Mouse (Mus musculus) neutrophil, adult 83 days (primary cell): ENCODE measurements around the gene Psip1. TPM values are rescaled to one million over a fixed set of nuclear protein-coding genes. Genes with fewer than 3 reads are reported as not detected.

Experiments
- total RNA-seq, 2 experiments: library from RNA; stranded (reverse); gene quantifications; one replicate each; pipeline ENCODE4 v1.2.4; 2023

Gene Psip1
- total RNA-seq = 10 to 100 TPM; 48.5 to 52.5 TPM

DNA sequence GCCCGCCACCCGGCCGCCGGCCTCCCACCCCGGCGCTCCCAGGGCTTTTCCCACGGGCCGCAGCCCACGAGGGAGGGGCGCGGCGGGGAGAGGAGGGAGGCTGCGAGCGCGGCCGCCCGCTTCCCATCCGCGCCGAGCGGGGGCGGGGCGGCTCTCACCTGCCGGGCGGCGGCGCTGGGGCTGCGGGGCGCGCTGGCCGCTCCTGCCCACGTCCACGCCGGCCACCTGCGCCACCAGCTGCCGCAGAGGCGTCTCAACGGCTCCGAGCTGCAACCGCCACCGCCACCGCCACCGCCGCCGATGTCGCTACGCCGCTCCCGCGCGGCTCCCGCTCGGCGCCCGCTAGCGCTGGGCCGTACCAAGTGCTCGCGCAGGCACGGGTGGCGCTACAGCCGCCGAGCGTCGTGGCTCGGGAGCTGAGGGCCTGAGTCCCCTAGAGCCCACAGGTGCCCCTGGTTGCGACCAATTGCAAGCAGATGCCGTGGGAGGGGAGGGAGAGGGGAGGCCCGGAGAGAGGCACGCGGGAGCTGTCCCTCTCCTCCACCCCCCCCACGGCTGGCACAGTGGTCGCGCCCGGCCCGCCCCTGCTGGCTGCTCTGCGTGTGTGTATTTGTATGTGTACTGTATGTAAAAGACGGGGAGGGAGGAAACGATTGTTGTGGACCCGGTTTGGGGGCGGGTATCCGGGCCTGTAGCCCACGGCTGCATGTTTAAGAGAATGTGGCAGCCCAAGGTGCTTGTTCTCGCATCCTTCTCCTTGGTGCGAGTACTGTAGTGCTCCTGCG, at the start of gene Psip1:
Gene Psip1, minus strand, starts transcription at position 343 of the 785 bp plus-strand sequence.

DNA sequence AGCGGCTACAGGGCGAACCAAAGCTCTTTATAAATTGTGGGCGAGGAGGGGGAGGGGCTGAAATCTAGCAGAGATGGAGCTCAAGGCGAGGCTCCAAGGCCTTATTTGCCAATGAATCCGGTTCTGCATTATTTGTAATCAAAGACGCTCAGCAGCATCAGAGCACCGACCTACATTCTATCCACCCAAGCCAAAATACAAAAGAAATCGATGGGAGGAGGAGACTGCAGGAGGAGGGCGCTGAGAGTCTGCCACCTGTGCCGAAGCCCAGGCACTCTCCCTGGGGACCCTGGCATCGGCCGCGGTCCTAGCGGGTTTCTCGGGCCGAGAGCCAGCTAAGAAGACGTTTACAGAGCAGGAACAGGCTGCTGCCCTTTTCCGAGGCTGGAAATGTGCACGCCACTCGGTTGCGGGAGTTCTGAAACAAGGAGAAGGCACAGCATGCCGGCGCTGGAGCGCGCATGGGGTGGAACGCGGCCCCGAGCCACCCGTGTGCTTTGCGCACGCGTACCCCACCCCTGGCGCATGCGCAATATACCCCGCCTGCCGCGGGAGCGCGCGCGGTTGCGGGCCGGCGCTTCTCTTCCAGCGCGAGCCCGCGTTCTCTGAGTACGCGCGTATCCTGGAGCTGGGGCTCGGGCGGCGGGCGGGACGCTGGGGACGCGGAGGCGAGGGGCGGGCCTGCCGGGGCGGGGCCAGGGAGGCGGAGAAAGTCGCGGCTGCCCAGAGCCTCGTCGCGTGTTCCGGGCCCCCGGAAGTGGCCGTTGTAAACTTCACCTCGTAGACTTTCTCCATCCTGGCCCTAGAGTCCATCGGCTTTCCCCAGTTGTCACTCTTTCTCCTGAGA, 38.8 kb upstream of the Psip1 start, which contains the start of gene Ccdc171:
Gene Ccdc171, plus strand, starts transcription at position 703 of the 847 bp plus-strand sequence.

DNA sequence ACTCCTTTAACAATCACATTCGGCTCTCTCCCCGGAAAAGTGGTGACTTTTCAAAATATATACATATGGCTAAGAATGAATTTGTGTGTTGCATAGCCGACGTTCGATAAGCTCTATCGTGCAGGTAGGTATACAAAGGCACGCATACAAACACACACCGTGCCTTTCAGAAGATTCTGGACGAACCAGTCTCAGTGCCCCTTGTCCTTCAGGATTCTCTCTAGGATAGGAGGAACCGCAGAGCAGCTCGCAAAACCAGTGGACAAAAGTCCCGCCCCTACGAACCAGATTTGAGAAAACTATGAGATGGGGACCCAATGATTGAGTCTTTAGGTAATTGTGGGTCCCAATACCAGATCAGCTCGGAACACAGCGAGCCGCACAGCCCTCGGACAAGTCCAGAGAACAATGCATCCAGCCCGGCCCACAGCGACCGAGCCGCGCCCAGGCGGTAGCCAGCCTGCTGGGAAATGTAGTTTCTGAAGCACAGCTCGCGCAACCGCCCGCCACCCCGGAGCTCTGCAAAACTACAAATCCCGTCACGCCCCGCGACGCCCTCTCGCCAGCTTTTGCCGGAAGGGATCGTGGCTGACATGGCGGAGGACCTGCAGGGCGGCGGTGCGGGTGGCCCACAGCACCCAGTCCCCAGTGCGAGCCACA, 69.0 kb downstream of the Psip1 start, which contains the start of gene Snapc3:
Gene Snapc3, plus strand, starts transcription at position 565 of the 660 bp plus-strand sequence.

Other genes starting within 250 kb of the Psip1 start
- 10 to 100 TPM; 35.1 to 35.2 TPM for gene Ttc39b, start 162.2 kb downstream of the Psip1 start, total RNA-seq
- 10 to 100 TPM; 18.8 to 23.3 TPM for gene Snapc3, start 68.7 kb downstream of the Psip1 start, total RNA-seq
- 1 to 10 TPM; 1.4 to 2.5 TPM for gene Ccdc171, start 39.1 kb upstream of the Psip1 start, total RNA-seq